Mouse (Mus musculus) megakaryocyte, adult 5-6 weeks (primary cell): ENCODE data around the gene Ugt1a1. TPM values are rescaled to one million over a fixed set of nuclear protein-coding genes. Genes with fewer than 3 reads are reported as not detected.
A peak's percentile ranks its signal among the peaks of the same experiment; 100 is the strongest.

Experiments
- ATAC-seq: 2 replicates; pipeline ENCODE4 v1.8.0; 2016; ENCODE audit warnings: mild to moderate bottlenecking, inconsistent platforms; ENCODE audit not compliant: poor library complexity, severe bottlenecking
- total RNA-seq, 2 experiments: library from RNA; stranded (forward) in 1 of 2; stranded (reverse) in 1 of 2; fragments of 153-499, 151-499 nt in 1 of 2; fragments of 221-1000, 200-1000 nt in 1 of 2; gene quantifications; 2 replicates each; pipeline versions ENCODE4 v1.2.3 to v1.2.4; 2015 to 2017

Gene Ugt1a1
- total RNA-seq, 2 experiments from 2014 or later: 0.29 TPM; not detected in 1

DNA sequence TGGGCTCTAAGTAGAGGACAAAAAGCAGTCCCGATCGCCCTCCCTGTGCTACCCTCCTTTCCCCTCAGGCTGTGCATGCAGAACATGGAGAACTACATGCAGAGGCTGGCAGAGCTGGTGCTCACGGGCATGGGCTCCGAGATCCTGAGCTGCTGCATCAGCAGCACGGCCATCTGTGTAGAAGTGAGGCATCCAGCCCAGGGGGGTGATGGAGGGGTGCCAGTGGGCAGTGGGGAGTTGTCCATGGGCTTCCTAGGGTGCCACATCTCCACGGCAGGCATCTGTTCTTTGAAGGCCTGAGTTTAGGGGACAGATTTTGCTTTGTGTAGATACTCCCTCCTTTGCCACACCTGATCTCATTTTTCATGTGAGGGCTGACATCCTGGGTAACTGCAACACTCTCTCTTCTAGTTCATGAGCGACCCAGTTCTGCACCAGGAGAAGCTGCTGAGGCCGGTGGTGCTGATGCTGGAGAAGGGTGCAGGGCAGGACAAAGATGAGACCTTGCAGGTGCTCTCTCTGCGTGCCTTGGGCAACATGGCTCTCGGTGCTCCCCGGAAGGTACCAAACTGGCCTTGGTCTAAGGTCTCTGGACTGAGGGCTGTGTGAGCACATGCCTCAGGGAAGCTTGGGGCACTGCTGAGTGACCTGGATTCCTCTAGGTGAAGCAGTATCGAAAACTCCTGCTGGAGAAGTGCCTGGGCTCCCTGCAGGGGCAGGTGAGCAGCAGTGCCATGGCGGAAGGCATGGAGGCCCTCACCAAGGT is 44.4 kb downstream of the Ugt1a1 start:
- ATAC-seq: no peak

DNA sequence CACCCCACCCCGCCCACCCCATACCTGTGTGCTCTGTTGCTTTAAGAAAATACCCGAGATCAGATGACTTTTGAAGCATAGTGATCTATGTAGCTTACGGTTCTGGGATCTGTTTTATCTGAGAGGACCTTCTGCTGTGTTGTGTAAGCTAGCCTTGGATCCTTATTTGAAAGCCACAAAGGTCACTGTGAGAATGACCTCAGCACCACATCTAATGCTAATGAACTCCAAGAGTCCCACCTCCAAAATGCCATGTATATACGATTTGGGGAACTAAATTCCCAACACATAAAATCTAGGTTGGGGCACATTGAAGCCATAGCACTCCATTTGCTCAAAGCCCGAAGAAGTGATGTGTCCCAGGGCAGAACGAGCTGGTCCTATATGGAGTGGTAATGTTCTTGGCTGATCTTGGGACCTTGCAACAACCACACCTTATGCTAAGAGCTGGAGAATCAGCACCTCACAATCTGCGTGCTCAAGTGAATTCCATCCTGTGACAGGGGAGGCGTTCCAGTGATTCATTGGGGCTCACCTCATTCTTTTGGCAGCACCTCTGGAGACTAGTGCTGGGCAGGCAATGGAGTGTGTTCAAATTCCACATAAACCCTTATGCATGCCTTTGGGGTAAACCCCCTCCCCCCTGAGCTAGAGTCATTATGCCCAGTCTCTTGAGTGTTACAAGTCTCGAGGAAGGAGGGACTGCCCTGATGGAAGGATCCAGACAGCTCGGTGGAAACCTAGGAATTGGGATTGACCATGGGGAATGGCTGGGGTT is 45.3 kb downstream of the Ugt1a1 start:
- ATAC-seq: no peak

DNA sequence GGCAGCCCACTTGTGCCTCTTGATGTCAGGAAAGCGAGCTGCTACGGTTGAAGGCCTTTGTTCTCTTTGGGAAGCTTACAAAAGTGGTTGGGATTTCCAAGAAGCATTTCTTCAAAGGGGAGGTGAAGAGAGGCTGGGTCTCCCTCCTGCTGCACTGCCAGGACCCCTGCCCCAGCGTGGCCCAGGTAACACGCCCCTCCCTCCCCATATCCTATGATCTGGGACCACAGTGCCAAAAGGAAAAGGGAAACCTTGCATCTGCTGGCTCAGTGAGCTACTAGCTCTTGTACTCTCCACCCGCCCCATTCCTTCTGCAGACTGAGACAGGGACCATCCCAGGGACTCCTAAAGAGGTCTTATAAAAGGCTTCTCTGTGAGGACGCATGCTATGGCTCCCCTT is 45.9 kb downstream of the Ugt1a1 start:
- no peak for ATAC-seq

DNA sequence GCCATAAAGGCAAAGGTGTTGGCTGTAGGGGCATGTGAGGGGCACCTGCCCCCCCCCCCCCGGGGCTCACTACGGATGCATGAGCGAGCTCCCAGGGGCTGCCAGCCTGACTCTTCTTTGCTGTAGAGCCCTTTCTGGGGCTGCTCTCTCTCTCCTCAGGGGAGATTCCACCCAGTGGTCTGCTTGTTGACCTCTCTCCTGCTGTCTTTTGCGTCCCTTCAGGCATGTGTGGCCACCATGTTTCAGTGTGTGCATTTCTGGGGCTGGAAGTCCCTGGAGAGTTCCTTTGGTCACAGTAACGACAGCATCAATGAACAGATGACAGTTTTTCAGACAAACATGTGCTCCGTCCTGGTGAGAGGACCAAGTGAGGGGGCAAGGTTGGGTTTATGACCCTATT is 46.6 kb downstream of the Ugt1a1 start:
- no peak for ATAC-seq

DNA sequence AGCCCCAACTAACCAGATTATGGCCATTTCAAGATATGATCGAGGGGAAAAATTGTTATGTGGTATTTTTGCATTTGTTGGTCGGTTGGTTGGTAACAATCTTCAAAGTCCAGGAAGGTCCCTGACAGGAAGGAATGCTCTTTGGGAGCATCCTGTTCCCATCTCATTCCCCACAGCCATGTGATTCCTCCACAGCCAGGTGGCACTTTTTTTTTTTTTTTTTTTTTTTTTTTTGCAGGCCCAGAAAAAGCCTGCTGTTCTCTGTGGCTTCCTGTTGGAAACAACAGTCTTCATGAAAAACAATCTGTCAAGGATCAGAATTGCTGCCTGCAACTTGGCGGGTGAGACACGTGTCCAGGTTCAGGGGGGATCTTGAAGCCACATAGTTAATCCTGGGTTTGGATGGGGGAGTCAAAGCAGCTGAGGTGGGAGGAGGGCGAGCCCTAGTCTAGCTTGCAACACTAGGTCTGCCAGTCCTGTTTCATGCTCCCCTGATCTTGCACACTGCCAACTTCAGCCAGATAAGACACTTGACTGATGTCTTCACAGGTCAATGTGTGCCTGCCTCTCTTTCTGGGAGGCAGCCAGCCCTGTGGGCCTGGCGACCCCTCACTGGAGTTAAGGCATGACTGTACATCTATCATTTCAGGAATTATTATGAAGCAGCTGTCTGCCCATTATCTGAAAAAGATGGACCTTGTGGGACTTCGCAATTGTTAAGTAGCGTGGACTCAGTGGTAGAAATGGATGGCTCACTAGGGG is 47.3 kb downstream of the Ugt1a1 start:
- no peak for ATAC-seq

DNA sequence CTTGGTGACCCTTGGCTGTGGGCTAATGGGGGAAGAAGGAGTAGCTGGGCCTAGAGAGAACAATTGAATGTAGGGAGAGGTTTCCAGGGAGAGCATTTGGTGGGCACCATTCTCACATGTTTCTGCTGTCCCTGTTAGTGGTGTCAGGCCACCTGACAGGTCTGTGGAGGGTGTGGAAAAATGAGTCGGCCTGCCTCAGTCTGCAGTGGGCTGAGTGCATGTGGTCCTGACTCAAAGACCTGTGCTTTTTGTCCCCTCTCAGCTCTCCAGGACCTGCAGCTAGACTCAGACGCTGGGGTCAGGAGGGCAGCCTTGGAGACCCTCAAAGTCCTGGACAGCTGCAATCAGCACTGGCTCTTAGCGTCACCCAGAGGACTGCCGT is 47.9 kb downstream of the Ugt1a1 start:
- no peak for ATAC-seq

DNA sequence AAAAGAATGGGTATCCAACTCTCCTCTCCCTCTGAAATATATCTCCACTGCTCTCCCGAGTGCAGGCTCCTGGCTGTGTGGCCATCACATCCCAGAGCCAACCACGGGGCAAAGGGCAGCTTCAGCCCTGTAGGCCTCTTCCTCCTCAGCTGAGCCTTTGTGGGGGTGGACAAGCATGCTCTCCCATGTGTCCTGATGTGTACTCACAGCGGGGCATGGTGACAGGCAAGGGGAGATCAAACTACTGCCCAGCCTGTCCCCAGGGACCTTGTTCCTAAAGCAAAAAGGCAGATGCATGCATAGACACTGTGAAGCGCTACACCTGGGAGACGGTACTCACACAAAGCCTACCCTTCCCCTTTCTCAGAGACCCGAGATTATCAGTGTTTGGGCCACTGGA is 48.4 kb downstream of the Ugt1a1 start:
- peak; percentile 22 for ATAC-seq

DNA sequence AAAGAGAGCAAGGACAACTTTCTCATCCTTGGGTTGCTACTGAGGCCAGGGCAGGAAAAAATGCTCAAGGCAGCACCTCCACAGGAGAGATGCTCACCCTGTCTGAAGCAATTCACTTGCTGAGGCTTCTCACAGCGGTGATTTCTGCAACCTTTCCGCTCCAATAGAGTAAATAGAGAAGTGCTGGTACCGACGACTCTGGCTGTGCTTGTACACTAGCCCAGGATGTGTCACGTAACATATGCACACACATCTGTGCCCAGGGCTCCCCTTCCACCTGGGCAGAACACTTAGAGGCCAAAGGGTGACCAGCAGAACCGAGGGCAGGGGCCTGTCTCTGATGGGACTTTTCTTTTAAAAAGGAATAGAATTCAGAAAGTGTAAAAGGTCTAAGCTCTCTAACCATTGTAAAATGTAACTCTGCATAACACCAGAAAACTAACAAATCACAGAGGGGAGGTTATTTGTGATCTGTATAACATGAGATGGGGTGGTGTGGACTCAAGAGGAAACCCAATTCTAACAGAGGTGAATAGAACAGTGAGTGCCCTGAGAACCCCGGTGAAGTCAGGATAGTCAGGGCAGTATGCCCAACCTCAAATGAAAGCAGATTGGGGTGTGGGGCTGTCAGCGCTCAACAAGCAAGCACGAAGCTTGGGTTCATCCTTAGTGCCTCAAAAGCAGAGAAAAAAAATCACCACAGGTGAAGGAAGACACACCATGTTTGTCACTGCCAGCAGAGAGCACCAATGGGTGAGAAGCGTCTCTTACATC is 49.0 kb downstream of the Ugt1a1 start:
- peak; percentile 48 for ATAC-seq

DNA sequence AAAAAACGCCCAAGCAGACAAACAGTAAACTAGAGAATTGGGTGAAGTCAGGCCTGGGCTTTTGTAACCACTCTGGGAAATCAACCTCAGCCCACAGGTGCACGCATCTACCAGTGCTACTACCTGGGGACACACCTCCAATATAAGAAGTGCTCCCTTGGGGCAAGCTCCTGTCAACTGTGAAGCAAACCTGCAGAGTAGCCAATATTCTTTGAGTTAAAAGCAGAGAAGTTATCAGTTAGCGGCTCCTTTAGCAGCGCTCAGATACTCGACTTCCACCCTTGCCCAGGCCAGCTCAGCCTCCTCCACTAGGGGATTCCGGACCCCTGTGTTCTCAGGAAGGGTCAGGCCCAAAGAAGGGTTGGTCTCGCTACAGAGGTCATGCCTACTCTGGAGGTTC is 49.9 kb downstream of the Ugt1a1 start:
- no peak for ATAC-seq

DNA sequence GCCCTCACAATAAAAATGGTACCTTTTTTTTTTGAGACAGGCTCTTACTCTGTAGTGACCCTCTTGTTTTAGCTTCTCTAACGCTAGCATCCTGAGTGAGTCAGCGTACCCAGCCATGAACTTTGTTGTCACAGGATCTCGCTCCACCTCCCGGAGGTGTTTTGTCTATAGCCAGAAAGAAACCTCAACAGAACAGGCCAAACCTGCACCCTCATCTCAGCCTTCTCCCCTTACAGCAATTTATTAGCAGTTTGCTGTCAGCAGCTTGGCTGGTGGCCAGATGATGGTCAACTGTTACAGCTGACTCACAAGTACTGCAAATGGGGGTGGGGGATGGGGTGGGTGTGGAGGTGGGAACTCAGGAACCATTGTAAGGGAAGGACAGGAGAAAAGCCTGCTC is 50.5 kb downstream of the Ugt1a1 start:
- 0 out of 2 replicates have a peak, but pooled peaks have one; percentile 2 for ATAC-seq

DNA sequence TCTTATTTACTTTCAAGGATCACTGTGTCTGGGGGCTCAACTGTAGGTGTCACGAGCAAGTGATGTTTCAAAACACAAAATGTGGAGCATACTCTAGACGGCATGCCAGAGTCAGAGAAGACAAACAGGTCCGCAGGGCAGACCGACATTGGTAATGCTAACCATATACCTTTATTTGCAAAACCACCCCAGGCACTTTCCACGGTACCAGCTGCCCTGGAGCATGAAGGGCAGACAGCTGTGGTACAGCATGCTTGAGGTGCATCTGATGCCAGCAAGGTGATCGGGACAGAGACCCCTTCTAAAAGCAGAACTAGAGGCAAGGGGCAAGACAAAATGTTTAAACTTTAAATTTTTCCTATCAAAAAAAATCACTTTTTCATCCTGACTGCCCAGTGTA is 51.2 kb downstream of the Ugt1a1 start:
- ATAC-seq: no peak

DNA sequence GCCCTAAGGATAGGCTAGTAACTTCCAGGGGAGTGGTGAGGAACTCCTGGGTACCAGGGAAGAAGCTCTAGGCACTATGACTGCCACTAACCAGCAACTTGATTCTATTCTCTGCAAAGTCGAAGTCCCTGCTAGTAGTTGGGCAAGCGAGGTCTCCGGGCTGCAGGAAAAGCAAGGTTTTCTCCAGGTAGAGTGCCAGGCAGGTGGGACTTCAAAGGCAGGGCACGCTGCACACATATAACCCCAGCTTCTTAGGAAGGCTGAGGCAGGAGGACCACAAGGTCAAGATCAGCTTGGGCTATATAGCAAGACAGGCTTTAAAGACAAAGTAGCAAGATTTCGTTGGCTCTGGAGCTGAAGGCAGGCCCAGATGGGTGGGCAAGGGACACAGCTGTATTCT is 52.0 kb downstream of the Ugt1a1 start:
- no peak for ATAC-seq

DNA sequence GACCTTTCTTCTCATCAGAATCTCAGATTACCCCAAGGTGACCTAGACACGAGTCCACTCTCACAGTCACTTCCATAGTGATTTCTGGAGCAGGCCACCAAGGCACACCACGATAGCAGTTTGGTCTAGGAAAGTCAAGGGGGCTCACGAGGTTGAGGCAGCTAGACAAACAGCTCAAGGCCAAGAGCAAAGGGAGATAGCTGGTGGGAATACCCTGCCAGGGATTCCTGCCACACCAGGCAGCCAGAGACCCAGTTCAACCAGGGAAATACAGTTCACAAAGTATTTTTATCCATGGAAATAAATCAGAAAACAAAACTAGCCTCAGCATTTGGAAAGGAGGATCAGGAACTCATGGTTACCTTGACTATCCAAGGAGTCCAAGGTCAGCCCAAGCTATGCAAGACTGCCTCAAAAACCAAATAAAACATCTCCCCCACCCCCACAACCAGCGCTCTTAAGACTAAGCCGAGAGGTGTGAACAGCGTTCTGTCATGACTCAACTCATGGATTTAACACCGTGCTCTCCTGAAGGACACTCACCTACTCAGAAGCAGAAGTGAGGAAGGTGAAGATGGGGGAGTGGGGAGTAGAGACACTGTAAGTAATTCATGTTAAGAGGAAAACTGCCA is 52.6 kb downstream of the Ugt1a1 start:
- ATAC-seq: no peak

DNA sequence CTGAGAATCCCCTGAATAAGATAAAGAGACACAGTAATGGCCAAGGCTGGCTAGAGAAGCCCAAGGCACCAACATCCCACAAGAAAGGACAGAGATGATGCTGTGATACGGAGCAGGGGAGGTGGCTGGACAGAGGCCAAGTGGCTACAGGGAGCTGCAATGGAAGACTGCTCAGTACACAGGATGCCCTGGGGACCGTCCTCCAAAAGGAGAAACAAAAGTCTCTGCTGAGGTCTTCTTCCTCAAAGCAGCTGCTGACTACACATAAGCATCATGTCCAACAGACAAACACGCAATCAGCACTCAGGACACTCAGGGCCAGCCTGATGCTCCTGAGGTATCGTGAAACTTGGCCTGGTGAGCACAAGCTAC is 53.1 kb downstream of the Ugt1a1 start:
- ATAC-seq: no peak

DNA sequence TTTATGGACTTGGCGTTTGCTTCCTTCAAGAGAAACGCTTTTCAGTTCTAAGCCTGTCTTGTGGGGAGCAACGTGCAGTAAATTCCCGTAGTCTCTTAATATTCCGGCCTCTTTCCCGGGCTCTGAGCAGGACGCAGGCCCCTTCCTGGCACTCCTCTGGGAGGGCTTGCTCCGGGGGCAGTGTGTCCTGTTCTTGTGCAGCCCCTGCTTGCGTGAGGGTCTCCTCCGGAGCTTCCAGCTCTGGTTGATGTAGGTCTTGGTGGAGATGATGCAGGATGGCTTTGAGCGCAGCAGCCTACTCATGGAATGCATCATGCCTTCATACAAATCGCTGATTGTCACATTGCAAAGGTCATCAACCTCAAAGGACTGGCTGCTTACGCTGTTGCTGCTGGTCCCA is 54.4 kb downstream of the Ugt1a1 start:
- no peak for ATAC-seq

DNA sequence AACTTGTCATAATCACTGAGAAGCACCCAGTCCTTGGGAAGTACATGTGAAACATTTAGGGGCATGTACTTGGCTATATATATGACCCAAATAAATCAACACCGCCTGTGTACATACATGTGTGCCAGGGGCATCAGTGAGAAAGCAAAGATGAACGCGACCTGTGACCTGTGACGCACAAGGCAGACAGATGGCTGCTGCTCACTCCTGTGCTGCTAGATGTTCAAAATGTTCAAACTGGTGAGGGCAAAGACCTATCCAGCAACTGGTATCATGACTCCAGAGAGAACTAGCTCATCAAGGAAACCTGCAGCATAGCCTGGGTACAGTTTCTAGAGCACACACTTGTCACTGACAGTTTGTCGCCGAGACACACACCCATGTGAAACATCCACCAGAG is 55.7 kb downstream of the Ugt1a1 start:
- ATAC-seq: no peak

DNA sequence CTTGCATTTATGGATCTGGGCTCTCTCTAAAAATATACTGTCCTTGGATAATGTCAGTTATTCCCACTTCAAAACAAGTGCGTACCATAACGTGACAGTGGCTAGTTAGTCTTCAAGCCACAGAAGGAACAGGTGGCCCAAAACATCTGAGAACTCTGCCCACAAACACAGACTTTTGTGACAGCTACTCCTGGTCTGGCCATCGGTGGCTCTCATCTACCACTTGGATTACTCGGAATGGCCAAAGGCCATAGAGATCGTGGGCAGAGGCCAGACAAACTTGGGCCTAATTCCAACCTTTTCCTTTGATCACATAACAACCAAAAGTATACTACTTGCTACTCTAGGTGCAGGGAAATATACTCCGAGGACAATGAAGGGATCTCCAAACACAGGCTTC is 56.3 kb downstream of the Ugt1a1 start:
- ATAC-seq: no peak
